In genomic region chr4:142221025-142221756, GRCm38 (mm10) we compare ENCODE assay signal across 8 mouse cellular contexts. TPM values are rescaled to one million over a fixed set of nuclear protein-coding genes. Genes with fewer than 3 reads are reported as not detected.
DNase-seq lines count a peak whose midpoint lies in the region; ATAC-seq and TF ChIP-seq lines count a peak whose summit lies in the region.
"Had no signal": no experiment of that assay in that cellular context is flagged by ENCODE, and none has a peak within 500 bp of the region (broad histone marks: within the 10 kb centered on the region; RNA-seq: fewer than 3 reads in every experiment).

No protein-coding gene starts in this region.

- H3K27me3 ChIP-seq in midbrain, embryonic 10.5 days (ENCODE audit: low read depth, poor library complexity, severe bottlenecking), result no peaks in the 10 kb centered on the region
- no peaks in the 10 kb centered on the region for H3K27me3 ChIP-seq in midbrain, embryonic 16.5 days (ENCODE audit: control insufficient read depth, insufficient read depth, low read depth, low read length)
- no peaks in the 10 kb centered on the region for H3K27me3 ChIP-seq in heart, embryonic 15.5 days
- H3K27me3 ChIP-seq in stomach, postnatal 0 days (ENCODE audit: control insufficient read depth, insufficient read depth, low read length), result no peaks in the 10 kb centered on the region

- H3K9ac ChIP-seq in midbrain, embryonic 16.5 days (ENCODE audit: low read depth, low read length), result no peak overlapping the region
- no peak overlapping the region for H3K9ac ChIP-seq in heart, embryonic 15.5 days
- H3K9ac ChIP-seq in stomach, postnatal 0 days (ENCODE audit: low read length), result no peak overlapping the region

- TF ChIP-seq EP300 in stomach, postnatal 0 days (optimal IDR thresholded peaks at IDR 0.05), result no peak

- H3K27ac ChIP-seq in midbrain, embryonic 10.5 days (replicated peaks), result peak overlapping the region; percentile 49
- H3K27ac ChIP-seq in midbrain, embryonic 16.5 days (ENCODE audit: low read length), result no peak overlapping the region
- H3K27ac ChIP-seq in heart, embryonic 15.5 days, result peak overlapping the region; percentile 57; the same call in 1 of the 2 replicates
- peak overlapping the region; percentile 61 for H3K27ac ChIP-seq in stomach, postnatal 0 days (replicated peaks)

- no peaks in the 10 kb centered on the region for H3K36me3 ChIP-seq in midbrain, embryonic 10.5 days
- no peaks in the 10 kb centered on the region for H3K36me3 ChIP-seq in midbrain, embryonic 16.5 days (ENCODE audit: control insufficient read depth, insufficient read depth, low read length)
- H3K36me3 ChIP-seq in heart, embryonic 15.5 days, result no peaks in the 10 kb centered on the region
- no peaks in the 10 kb centered on the region for H3K36me3 ChIP-seq in stomach, postnatal 0 days (ENCODE audit: control insufficient read depth, insufficient read depth, low read length)

- no peak for TF ChIP-seq CTCF in stomach, postnatal 0 days (IDR thresholded peaks at IDR 0.05; ENCODE audit: low read depth)

- H3K4me3 ChIP-seq in midbrain, embryonic 10.5 days, result no peak overlapping the region
- H3K4me3 ChIP-seq in midbrain, embryonic 16.5 days (ENCODE audit: low read depth, low read length), result no peak overlapping the region
- H3K4me3 ChIP-seq in heart, embryonic 15.5 days, result no peak overlapping the region
- H3K4me3 ChIP-seq in stomach, postnatal 0 days (ENCODE audit: low read depth, low read length), result no peak overlapping the region

- no peaks in the 10 kb centered on the region for H3K9me3 ChIP-seq in midbrain, embryonic 10.5 days (replicated peaks)
- no peaks in the 10 kb centered on the region for H3K9me3 ChIP-seq in midbrain, embryonic 16.5 days (replicated peaks; ENCODE audit: control insufficient read depth, low read length, poor library complexity, severe bottlenecking)
- H3K9me3 ChIP-seq in heart, embryonic 15.5 days (replicated peaks), result no peaks in the 10 kb centered on the region
- no peaks in the 10 kb centered on the region for H3K9me3 ChIP-seq in stomach, postnatal 0 days (ENCODE audit: control insufficient read depth, low read length)

- 65% methylated on average over 18 of the region's 18 CpGs for WGBS in midbrain, embryonic 10.5 days
- WGBS in midbrain, embryonic 16.5 days, result 63% methylated on average over 18 of the region's 18 CpGs
- 45% methylated on average over 18 of the region's 18 CpGs for WGBS in heart, embryonic 15.5 days
- WGBS in stomach, postnatal 0 days, result 40% methylated on average over 18 of the region's 18 CpGs

- DNase-seq in midbrain, embryonic 10.5 days (ENCODE audit: low spot score), result peak; percentile 48
- peak; percentile 63 to 72 for DNase-seq in kidney, postnatal 36 days
- peak; percentile 36 for DNase-seq in stomach, postnatal 0 days (ENCODE audit: low spot score)
- DNase-seq in left cerebral cortex, adult 18-20 months (ENCODE audit: low spot score in 2 of 2), result no peak
- DNase-seq: cerebellum, adult 9-10 months had no signal

- no peak for ATAC-seq in midbrain, embryonic 16.5 days
- no peak for ATAC-seq in heart, embryonic 15.5 days (replicated peaks; ENCODE audit: insufficient number of reproducible peaks, insufficient read depth, low FRiP score, low read depth)
- peak; percentile 9; the same call in 1 of the 2 replicates for ATAC-seq in stomach, postnatal 0 days (ENCODE audit: low FRiP score, low TSS enrichment)
- no peak for ATAC-seq in frontal cortex, adult (ENCODE audit: low TSS enrichment)

- no peak overlapping the region for H3K4me2 ChIP-seq in midbrain, embryonic 16.5 days (ENCODE audit: low read length)
- no peak overlapping the region for H3K4me2 ChIP-seq in heart, embryonic 15.5 days
- no peak overlapping the region for H3K4me2 ChIP-seq in stomach, postnatal 0 days (replicated peaks; ENCODE audit: low read depth)

- H3K4me1 ChIP-seq in midbrain, embryonic 10.5 days, result peaks cover 63% of the 10 kb centered on the region
- peaks cover 4% of the 10 kb centered on the region; the same call in 1 of the 2 replicates for H3K4me1 ChIP-seq in midbrain, embryonic 16.5 days (ENCODE audit: control insufficient read depth, insufficient read depth, low read length)
- H3K4me1 ChIP-seq in heart, embryonic 15.5 days (replicated peaks), result peaks cover 46% of the 10 kb centered on the region
- peaks cover 26% of the 10 kb centered on the region for H3K4me1 ChIP-seq in stomach, postnatal 0 days (replicated peaks; ENCODE audit: control insufficient read depth, insufficient read depth)

RNA-seq across cellular contexts. Expression of gene Kazn, which starts 18.0 kb away (rescaled TPM):
- polyA plus RNA-seq in midbrain, embryonic 10.5 days (2016; fragmentation: Nextera tagmentation; extraction: Ambion mirVana), result 9.4 and 12.2 TPM in 2 replicates
- polyA plus RNA-seq in midbrain, embryonic 16.5 days (2015; fragmentation: Nextera tagmentation; extraction: Ambion mirVana), result 29.3 and 32.1 TPM in 2 replicates
- polyA plus RNA-seq in heart, embryonic 15.5 days (2015; fragmentation: Nextera tagmentation; extraction: Ambion mirVana), result 4.3 and 7.9 TPM in 2 replicates
- 11.4 and 13.6 TPM in 2 replicates for polyA plus RNA-seq in stomach, postnatal 0 days (2015; fragmentation: Nextera tagmentation; extraction: Ambion mirVana)
- total RNA-seq in left cerebral cortex, adult 18-20 months (2021), result 10 to 100 TPM; 76.8 to 79.4 TPM

Comparison
In these comparisons a context has a peak if more than half of its experiments do, and no peak if none do; other contexts are left out.
1. DNase-seq: peak in midbrain, embryonic 10.5 days (single experiment), kidney, postnatal 36 days (2 of 2) and stomach, postnatal 0 days (single experiment); none in left cerebral cortex, adult 18-20 months (0 of 2).